Mouse (Mus musculus) megakaryocyte-erythroid progenitor cell, adult 5 weeks (primary cell): Measurements from ENCODE around the gene Arhgdia. TPM values are rescaled to one million over a fixed set of nuclear protein-coding genes. Genes with fewer than 3 reads are reported as not detected.

Source experiments
- polyA plus RNA-seq: library from polyadenylated mRNA; stranded (reverse); fragments of >175 nt; gene quantifications from 2 replicates; pipeline ENCODE4 v1.2.3, GENCODE M21; 2012

The Arhgdia gene
- 1,098 and 1,284 TPM in 2 replicates for polyA plus RNA-seq

GRCm38 (mm10) chr11:120581490-120582267 is at the start of gene Arhgdia:
Gene Arhgdia, minus strand, starts transcription at chr11:120581624.

GRCm38 (mm10) chr11:120625152-120625775 is 43.8 kb upstream of the Arhgdia start, which contains the start of gene Sirt7:
Gene Sirt7, minus strand, starts transcription at chr11:120625240.

GRCm38 (mm10) chr11:120617519-120618112 is 36.2 kb upstream of the Arhgdia start, which contains the start of gene Pcyt2:
Gene Pcyt2, minus strand, starts transcription at chr11:120617936.

GRCm38 (mm10) chr11:120608241-120609034 is 27.0 kb upstream of the Arhgdia start, which contains the start of gene Npb:
Gene Npb, plus strand, starts transcription at chr11:120608477.

GRCm38 (mm10) chr11:120598283-120598989 is 17.0 kb upstream of the Arhgdia start, which contains the start of the genes Alyref and Anapc11:
Gene Alyref, minus strand, starts transcription at chr11:120598365.
Gene Anapc11, plus strand, starts transcription at chr11:120598421.

GRCm38 (mm10) chr11:120572752-120573584 is 8.5 kb downstream of the Arhgdia start, which contains the start of gene P4hb:
Gene P4hb, minus strand, starts transcription at chr11:120573253.

GRCm38 (mm10) chr11:120550810-120551440 is 30.5 kb downstream of the Arhgdia start, which contains the start of gene Ppp1r27:
Gene Ppp1r27, minus strand, starts transcription at chr11:120551132.

GRCm38 (mm10) chr11:120549168-120549945 is 32.1 kb downstream of the Arhgdia start, which contains the start of gene Mcrip1:
Gene Mcrip1, minus strand, starts transcription at chr11:120549727.

GRCm38 (mm10) chr11:120530085-120530964 is 51.1 kb downstream of the Arhgdia start, which contains the start of gene Gcgr:
Gene Gcgr, plus strand, starts transcription at chr11:120530699.

Other genes with a start within 250 kb of the Arhgdia start
- 934 and 983 TPM in 2 replicates for gene Actg1, start 233.1 kb downstream of the Arhgdia start, polyA plus RNA-seq
- not detected in 2 replicates for gene Fscn2, start 220.1 kb downstream of the Arhgdia start, polyA plus RNA-seq
- gene Faap100, start 202.9 kb downstream of the Arhgdia start, polyA plus RNA-seq, result 32.5 and 33.7 TPM in 2 replicates
- gene Nploc4, start 143.9 kb downstream of the Arhgdia start, polyA plus RNA-seq, result 48.3 and 52.9 TPM in 2 replicates
- gene Tspan10, start 139.0 kb downstream of the Arhgdia start, polyA plus RNA-seq, result 0.06 and 0.08 TPM in 2 replicates
- gene Pde6g, start 128.1 kb downstream of the Arhgdia start, polyA plus RNA-seq, result 0.02 TPM in 1 of 2 replicates, not detected in the other
- gene Oxld1, start 123.6 kb downstream of the Arhgdia start, polyA plus RNA-seq, result 9.0 and 9.9 TPM in 2 replicates
- gene Ccdc137, start 123.5 kb downstream of the Arhgdia start, polyA plus RNA-seq, result 31.2 and 32.6 TPM in 2 replicates
- gene Arl16, start 114.0 kb downstream of the Arhgdia start, polyA plus RNA-seq, result 22.3 and 23.4 TPM in 2 replicates
- gene Mrpl12, start 97.0 kb downstream of the Arhgdia start, polyA plus RNA-seq, result 467 and 483 TPM in 2 replicates
- gene Slc25a10, start 89.8 kb downstream of the Arhgdia start, polyA plus RNA-seq, result 47.2 and 58.4 TPM in 2 replicates
- gene Gcgr, start 50.9 kb downstream of the Arhgdia start, polyA plus RNA-seq, result not detected in 2 replicates
- gene Mcrip1, start 31.9 kb downstream of the Arhgdia start, polyA plus RNA-seq, result 170 and 188 TPM in 2 replicates
- 0.24 TPM in 1 of 2 replicates, not detected in the other for gene Ppp1r27, start 30.5 kb downstream of the Arhgdia start, polyA plus RNA-seq
- gene P4hb, start 8.4 kb downstream of the Arhgdia start, polyA plus RNA-seq, result 1,164 and 1,680 TPM in 2 replicates
- gene Alyref, start 16.7 kb upstream of the Arhgdia start, polyA plus RNA-seq, result 339 and 360 TPM in 2 replicates
- gene Anapc11, start 16.8 kb upstream of the Arhgdia start, polyA plus RNA-seq, result 111 and 156 TPM in 2 replicates
- 1.6 and 2.9 TPM in 2 replicates for gene Npb, start 26.9 kb upstream of the Arhgdia start, polyA plus RNA-seq
- 93.8 and 116 TPM in 2 replicates for gene Pcyt2, start 36.3 kb upstream of the Arhgdia start, polyA plus RNA-seq
- gene Sirt7, start 43.6 kb upstream of the Arhgdia start, polyA plus RNA-seq, result 246 and 280 TPM in 2 replicates
- gene Mafg, start 52.0 kb upstream of the Arhgdia start, polyA plus RNA-seq, result 51.4 and 66.1 TPM in 2 replicates
- gene Pycr1, start 62.1 kb upstream of the Arhgdia start, polyA plus RNA-seq, result 1.2 and 1.5 TPM in 2 replicates
- 0.05 TPM in 1 of 2 replicates, not detected in the other for gene Myadml2, start 66.5 kb upstream of the Arhgdia start, polyA plus RNA-seq
- gene Notum, start 79.6 kb upstream of the Arhgdia start, polyA plus RNA-seq, result 0.17 and 0.18 TPM in 2 replicates
- gene Aspscr1, start 91.3 kb upstream of the Arhgdia start, polyA plus RNA-seq, result 360 and 376 TPM in 2 replicates
- 97.1 and 99.7 TPM in 2 replicates for gene Cenpx, start 132.1 kb upstream of the Arhgdia start, polyA plus RNA-seq
- gene Lrrc45, start 132.3 kb upstream of the Arhgdia start, polyA plus RNA-seq, result 59.1 and 87.9 TPM in 2 replicates
- gene Rac3, start 139.8 kb upstream of the Arhgdia start, polyA plus RNA-seq, result 5.4 and 8.3 TPM in 2 replicates
- gene Dcxr, start 145.7 kb upstream of the Arhgdia start, polyA plus RNA-seq, result 32.0 and 32.8 TPM in 2 replicates
- gene Cbr2, start 150.5 kb upstream of the Arhgdia start, polyA plus RNA-seq, result not detected in 2 replicates
- gene Hmga1b, start 181.2 kb upstream of the Arhgdia start, polyA plus RNA-seq, result 38.6 and 45.6 TPM in 2 replicates
- 54.4 and 68.5 TPM in 2 replicates for gene Rfng, start 202.6 kb upstream of the Arhgdia start, polyA plus RNA-seq
- gene Gps1, start 202.6 kb upstream of the Arhgdia start, polyA plus RNA-seq, result 52.0 and 53.8 TPM in 2 replicates
- gene Dus1l, start 214.8 kb upstream of the Arhgdia start, polyA plus RNA-seq, result 131 and 148 TPM in 2 replicates
- 256 and 260 TPM in 2 replicates for gene Fasn, start 242.9 kb upstream of the Arhgdia start, polyA plus RNA-seq